Mouse (Mus musculus) lung, postnatal 10 days (tissue): ENCODE data around the gene Smim20.

ENCODE experiments used
- DNase-seq: peaks from one replicate; pipeline ENCODE4 v3.0.0; 2021

Smim20 gene

GRCm38 (mm10) chr5:53314404-53315167, 47.7 kb downstream of the Smim20 start:
- DNase-seq, result peak; percentile 11

GRCm38 (mm10) chr5:53315829-53316228, 48.9 kb downstream of the Smim20 start:
- DNase-seq, result no peak

- peak; percentile 12 for DNase-seq
Measured at GRCm38 (mm10) chr5:53317396-53317795, 50.5 kb downstream of the Smim20 start.

GRCm38 (mm10) chr5:53317885-53318466, 51.1 kb downstream of the Smim20 start:
- DNase-seq, result no peak

- no peak for DNase-seq
Measured at GRCm38 (mm10) chr5:53320331-53320730, 53.4 kb downstream of the Smim20 start.

GRCm38 (mm10) chr5:53321901-53322300, 55.0 kb downstream of the Smim20 start:
- DNase-seq, result no peak

- DNase-seq, result no peak
Measured at GRCm38 (mm10) chr5:53322471-53322870, 55.6 kb downstream of the Smim20 start.

GRCm38 (mm10) chr5:53323121-53323520, 56.2 kb downstream of the Smim20 start:
- DNase-seq, result no peak

GRCm38 (mm10) chr5:53324256-53324655, 57.4 kb downstream of the Smim20 start:
- no peak for DNase-seq

- no peak for DNase-seq
Measured at GRCm38 (mm10) chr5:53324791-53325190, 57.9 kb downstream of the Smim20 start.

GRCm38 (mm10) chr5:53326023-53326422, 59.1 kb downstream of the Smim20 start:
- peak; percentile 83 for DNase-seq

- no peak for DNase-seq
Measured at GRCm38 (mm10) chr5:53326491-53326890, 59.6 kb downstream of the Smim20 start.
